ENCODE assay signal across 18 mouse cellular contexts in the genomic region with DNA sequence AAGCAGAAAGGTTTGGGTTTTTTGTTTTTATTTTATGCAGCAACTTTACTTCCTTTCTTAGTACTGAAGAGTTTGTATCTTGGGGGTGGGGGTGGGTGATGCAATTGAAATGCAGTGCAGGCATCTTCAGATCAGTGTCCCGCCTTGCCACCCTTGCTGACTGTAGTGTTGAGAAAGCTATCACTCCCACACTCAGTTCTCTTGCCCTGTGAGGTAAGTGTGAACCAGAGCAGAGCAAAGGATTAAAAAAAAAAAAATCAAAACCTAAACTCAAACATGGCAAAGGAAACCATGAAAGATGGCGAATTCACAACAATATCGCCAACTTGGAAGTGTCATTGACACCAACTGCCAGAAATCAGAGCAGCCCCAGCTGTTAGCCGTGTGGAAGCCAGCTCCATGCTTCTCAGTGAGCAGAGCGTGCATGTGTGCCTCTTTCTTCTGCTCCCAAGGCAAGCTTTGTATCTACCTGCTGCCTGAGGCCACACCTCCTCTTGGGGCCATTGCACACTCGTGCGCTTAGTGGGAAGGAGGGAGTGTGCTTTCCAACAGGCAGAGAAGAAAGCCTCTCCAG. TPM values are rescaled to one million over a fixed set of nuclear protein-coding genes. Genes with fewer than 3 reads are reported as not detected.
DNase-seq lines count a peak whose midpoint lies in the region; ATAC-seq and TF ChIP-seq lines count a peak whose summit lies in the region.
"Had no signal": no experiment of that assay in that cellular context is flagged by ENCODE, and none has a peak within 500 bp of the region (broad histone marks: within the 10 kb centered on the region; RNA-seq: fewer than 3 reads in every experiment).

No protein-coding gene starts in this region.

- no peaks in the 10 kb centered on the region for H3K4me1 ChIP-seq in forebrain, postnatal 0 days (ENCODE audit: insufficient read depth)
- no peaks in the 10 kb centered on the region for H3K4me1 ChIP-seq in midbrain, embryonic 14.5 days (ENCODE audit: control insufficient read depth, insufficient read depth, low read length)
- H3K4me1 ChIP-seq: neural tube, embryonic 12.5 days had no signal

- 0 out of 2 replicates have a peak overlapping the region, but pooled peaks have one; percentile 5 for H3K27ac ChIP-seq in forebrain, postnatal 0 days (ENCODE audit: low read depth, low read length)
- no peak overlapping the region for H3K27ac ChIP-seq in midbrain, embryonic 14.5 days (replicated peaks; ENCODE audit: low read depth, low read length)
- H3K27ac ChIP-seq: neural tube, embryonic 12.5 days had no signal

- DNase-seq in heart, postnatal 10 days, result peak; percentile 8 to 10
- DNase-seq in heart, adult 9 months (ENCODE audit: low spot score in 2 of 2), result no peak
- DNase-seq in forebrain, postnatal 0 days, result peak; percentile 86
- DNase-seq in layer of hippocampus, adult 9-10 months (ENCODE audit: low spot score), result peak; percentile 9
- peak; percentile 14 for DNase-seq in right cerebral cortex, postnatal 14 days
- DNase-seq in midbrain, embryonic 14.5 days, result no peak
- DNase-seq: gastrocnemius, postnatal 10 days; kidney, adult 9 months; liver, postnatal 0 days had no signal

- H3K36me3 ChIP-seq in forebrain, postnatal 0 days (ENCODE audit: insufficient read depth), result no peaks in the 10 kb centered on the region
- H3K36me3 ChIP-seq in midbrain, embryonic 14.5 days (ENCODE audit: control insufficient read depth, insufficient read depth, low read length), result no peaks in the 10 kb centered on the region
- H3K36me3 ChIP-seq: G1E; neural tube, embryonic 12.5 days had no signal

- WGBS in forebrain, postnatal 0 days, result 56% methylated on average over 7 of the region's 7 CpGs
- WGBS in midbrain, embryonic 14.5 days, result 84% methylated on average over 7 of the region's 7 CpGs

- no peak overlapping the region for H3K4me2 ChIP-seq in forebrain, postnatal 0 days (ENCODE audit: low read depth)
- H3K4me2 ChIP-seq in midbrain, embryonic 14.5 days (ENCODE audit: low read length), result no peak overlapping the region
- H3K4me2 ChIP-seq: heart, embryonic 11.5 days; neural tube, embryonic 12.5 days had no signal

- no peak for TF ChIP-seq CTCF in forebrain, postnatal 0 days (IDR thresholded peaks at IDR 0.05; ENCODE audit: low read depth)

- no peaks in the 10 kb centered on the region for H3K27me3 ChIP-seq in forebrain, postnatal 0 days (ENCODE audit: insufficient read depth, low read length)
- H3K27me3 ChIP-seq in midbrain, embryonic 14.5 days (ENCODE audit: control insufficient read depth, insufficient read depth, low read length), result no peaks in the 10 kb centered on the region
- H3K27me3 ChIP-seq: neural tube, embryonic 12.5 days had no signal

- ATAC-seq in forebrain, postnatal 0 days, result peak; percentile 91
- ATAC-seq in midbrain, embryonic 14.5 days (ENCODE audit: low FRiP score, low TSS enrichment), result no peak
- ATAC-seq in megakaryocyte progenitor cell, adult 5-6 weeks (replicated peaks; ENCODE audit: poor library complexity), result no peak
- ATAC-seq: liver, postnatal 0 days had no signal

- H3K4me3 ChIP-seq in forebrain, postnatal 0 days (ENCODE audit: low read depth, low read length), result no peak overlapping the region
- H3K4me3 ChIP-seq in midbrain, embryonic 14.5 days (replicated peaks; ENCODE audit: low read depth, low read length), result no peak overlapping the region
- H3K4me3 ChIP-seq: neural tube, embryonic 12.5 days had no signal

- no peaks in the 10 kb centered on the region for H3K9me3 ChIP-seq in forebrain, postnatal 0 days (ENCODE audit: low read length)
- H3K9me3 ChIP-seq in midbrain, embryonic 14.5 days (ENCODE audit: control insufficient read depth, low read length), result no peaks in the 10 kb centered on the region
- H3K9me3 ChIP-seq: G1E; neural tube, embryonic 12.5 days had no signal

- no peak overlapping the region for H3K9ac ChIP-seq in forebrain, postnatal 0 days
- no peak overlapping the region for H3K9ac ChIP-seq in midbrain, embryonic 14.5 days (replicated peaks; ENCODE audit: low read length)
- H3K9ac ChIP-seq: liver, postnatal 0 days; neural tube, embryonic 12.5 days had no signal

- intact Hi-C loops in heart, postnatal 10 days (cut with DNase I), result no loop called here

RNA-seq across cellular contexts. Expression of gene Slc12a1, which starts 26.0 kb away (rescaled TPM):
- total RNA-seq in heart, postnatal 10 days (2021), result not detected
- 0.10 and 0.23 TPM in 2 replicates for total RNA-seq in forebrain, postnatal 0 days (2014; rRNA removed)
- polyA plus RNA-seq in forebrain, postnatal 0 days (2015; fragmentation: Nextera tagmentation; extraction: Ambion mirVana), result 0.03 and 0.06 TPM in 2 replicates
- 0.11 TPM in 1 of 2 replicates, not detected in the other for polyA plus RNA-seq in midbrain, embryonic 14.5 days (2014; fragmentation: Nextera tagmentation; extraction: Ambion mirVana)
- not detected in 2 replicates for total RNA-seq in megakaryocyte progenitor cell, adult 5-6 weeks (2015)
- 0.20 TPM in 1 of 2 replicates, not detected in the other for total RNA-seq in megakaryocyte progenitor cell, adult 5-6 weeks (2017)
- total RNA-seq: adrenal gland, adult 18-20 months; gastrocnemius, postnatal 10 days; heart, postnatal 36 days had no signal
- polyA plus RNA-seq: embryonic facial prominence, embryonic 11.5 days; G1E; heart, embryonic 11.5 days; liver, postnatal 0 days; stomach, embryonic 14.5 days had no signal

RNA-seq across cellular contexts. Expression of gene Ctxn2, which starts 41.8 kb away (rescaled TPM):
- not detected for total RNA-seq in heart, postnatal 10 days (2021)
- total RNA-seq in forebrain, postnatal 0 days (2014; rRNA removed), result 6.4 and 8.2 TPM in 2 replicates
- 21.5 and 23.0 TPM in 2 replicates for polyA plus RNA-seq in forebrain, postnatal 0 days (2015; fragmentation: Nextera tagmentation; extraction: Ambion mirVana)
- polyA plus RNA-seq in midbrain, embryonic 14.5 days (2014; fragmentation: Nextera tagmentation; extraction: Ambion mirVana), result 11.9 and 20.2 TPM in 2 replicates
- not detected in 2 replicates for total RNA-seq in megakaryocyte progenitor cell, adult 5-6 weeks (2015)
- not detected in 2 replicates for total RNA-seq in megakaryocyte progenitor cell, adult 5-6 weeks (2017)
- total RNA-seq: adrenal gland, adult 18-20 months; G1E; gastrocnemius, postnatal 10 days; heart, postnatal 36 days had no signal
- polyA plus RNA-seq: embryonic facial prominence, embryonic 11.5 days; G1E; heart, embryonic 11.5 days; limb, embryonic 14.5 days; liver, postnatal 0 days; stomach, embryonic 14.5 days had no signal

RNA-seq across cellular contexts. Expression of gene Myef2, which starts 54.9 kb away (rescaled TPM):
- total RNA-seq in heart, postnatal 10 days (2021), result 10 to 100 TPM; 20.8 to 24.6 TPM
- total RNA-seq in forebrain, postnatal 0 days (2014; rRNA removed), result 99.4 and 126 TPM in 2 replicates
- 178 and 179 TPM in 2 replicates for polyA plus RNA-seq in forebrain, postnatal 0 days (2015; fragmentation: Nextera tagmentation; extraction: Ambion mirVana)
- 232 and 263 TPM in 2 replicates for polyA plus RNA-seq in midbrain, embryonic 14.5 days (2014; fragmentation: Nextera tagmentation; extraction: Ambion mirVana)
- 16.7 and 17.8 TPM in 2 replicates for total RNA-seq in megakaryocyte progenitor cell, adult 5-6 weeks (2015)
- 36.1 and 59.9 TPM in 2 replicates for total RNA-seq in megakaryocyte progenitor cell, adult 5-6 weeks (2017)

Comparison
In these comparisons a context has a peak if more than half of its experiments do, and no peak if none do; other contexts are left out.
1. DNase-seq: peak in heart, postnatal 10 days (2 of 2), forebrain, postnatal 0 days (single experiment), layer of hippocampus, adult 9-10 months (single experiment) and right cerebral cortex, postnatal 14 days (single experiment); none in heart, adult 9 months (0 of 2) and midbrain, embryonic 14.5 days (single experiment).